26 mouse cellular contexts compared by ENCODE assay signal in the genomic region with DNA sequence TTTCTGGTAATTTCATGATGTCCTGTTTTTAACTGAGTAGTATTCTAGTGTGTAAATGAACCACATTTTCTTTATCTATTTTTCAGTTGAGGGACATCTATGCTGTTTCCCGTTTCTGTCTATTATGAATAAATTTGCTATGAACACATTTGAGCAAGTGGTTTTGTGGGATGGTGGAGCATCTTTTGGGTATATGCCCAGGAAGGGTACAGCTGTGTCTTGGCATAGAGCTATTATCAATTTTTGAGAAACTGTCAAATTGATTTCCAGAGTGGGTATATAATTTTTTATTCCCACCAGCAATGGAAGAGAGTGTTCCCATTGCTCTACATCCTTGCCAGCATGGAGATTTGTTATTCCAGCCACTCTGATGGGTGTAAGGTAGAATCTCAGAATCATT. TPM values are rescaled to one million over a fixed set of nuclear protein-coding genes. Genes with fewer than 3 reads are reported as not detected.
A peak's percentile ranks its signal among the peaks of the same experiment; 100 is the strongest.
DNase-seq lines count a peak whose midpoint lies in the region; ATAC-seq and TF ChIP-seq lines count a peak whose summit lies in the region.
"Had no signal": no experiment of that assay in that cellular context is flagged by ENCODE, and none has a peak within 500 bp of the region (broad histone marks: within the 10 kb centered on the region; RNA-seq: fewer than 3 reads in every experiment).

No protein-coding gene starts in this region.

- no peak for ATAC-seq in kidney, embryonic 16.5 days (ENCODE audit: low FRiP score, low TSS enrichment)
- ATAC-seq: CD4-positive, CD25-positive, alpha-beta regulatory T cell, adult 4 months; forebrain, embryonic 13.5 days; forebrain, embryonic 16.5 days had no signal

- no peaks in the 10 kb centered on the region for H3K36me3 ChIP-seq in kidney, embryonic 16.5 days (ENCODE audit: insufficient read depth, low read length)
- H3K36me3 ChIP-seq: forebrain, embryonic 10.5 days; heart, embryonic 10.5 days; heart, embryonic 13.5 days; hindbrain, embryonic 12.5 days; hindbrain, embryonic 15.5 days had no signal

- TF ChIP-seq CTCF in layer of hippocampus, adult 2 months (conservative IDR thresholded peaks at IDR 0.05) = no peak

- no peaks in the 10 kb centered on the region for H3K4me1 ChIP-seq in kidney, embryonic 16.5 days (ENCODE audit: insufficient read depth, low read length)
- H3K4me1 ChIP-seq: forebrain, embryonic 10.5 days; forebrain, embryonic 13.5 days; heart, embryonic 10.5 days; heart, embryonic 13.5 days; hindbrain, embryonic 12.5 days; hindbrain, embryonic 15.5 days had no signal

- no peaks in the 10 kb centered on the region for H3K27me3 ChIP-seq in kidney, embryonic 16.5 days (ENCODE audit: insufficient read depth, low read length)
- H3K27me3 ChIP-seq: forebrain, embryonic 13.5 days; heart, embryonic 13.5 days; hindbrain, embryonic 12.5 days; hindbrain, embryonic 15.5 days had no signal

- H3K9me3 ChIP-seq in kidney, embryonic 16.5 days (ENCODE audit: low read length) = no peaks in the 10 kb centered on the region
- H3K9me3 ChIP-seq: forebrain, embryonic 10.5 days; forebrain, embryonic 13.5 days; heart, embryonic 10.5 days; heart, embryonic 13.5 days; hindbrain, embryonic 12.5 days; hindbrain, embryonic 15.5 days had no signal

- no peak overlapping the region for H3K4me2 ChIP-seq in kidney, embryonic 16.5 days (replicated peaks; ENCODE audit: low read depth, low read length)
- H3K4me2 ChIP-seq: forebrain, embryonic 13.5 days; heart, embryonic 13.5 days; hindbrain, embryonic 12.5 days; hindbrain, embryonic 15.5 days had no signal

- H3K4me3 ChIP-seq in layer of hippocampus, adult 2 months = no peak overlapping the region
- H3K4me3 ChIP-seq in kidney, embryonic 16.5 days (ENCODE audit: low read length) = no peak overlapping the region
- H3K4me3 ChIP-seq: forebrain, embryonic 10.5 days; forebrain, embryonic 13.5 days; heart, adult 2 months; heart, embryonic 10.5 days; heart, embryonic 13.5 days; hindbrain, embryonic 12.5 days; hindbrain, embryonic 15.5 days had no signal

- no peak overlapping the region for H3K9ac ChIP-seq in kidney, embryonic 16.5 days (replicated peaks; ENCODE audit: low read length)
- H3K9ac ChIP-seq: forebrain, embryonic 13.5 days; heart, embryonic 13.5 days; hindbrain, embryonic 12.5 days; hindbrain, embryonic 15.5 days had no signal

- peak overlapping the region; percentile 41 for H3K27ac ChIP-seq in layer of hippocampus, adult 2 months
- no peak overlapping the region for H3K27ac ChIP-seq in kidney, embryonic 16.5 days (ENCODE audit: low read length)
- H3K27ac ChIP-seq: forebrain, embryonic 10.5 days; forebrain, embryonic 13.5 days; heart, adult 2 months; heart, embryonic 10.5 days; heart, embryonic 13.5 days; hindbrain, embryonic 12.5 days; hindbrain, embryonic 15.5 days had no signal

- peak; percentile 18 for DNase-seq in brain, adult 2 months (ENCODE audit: low read depth, low spot score)
- peak in 1 of 2 experiments; percentile 61 for DNase-seq in layer of hippocampus, adult 2 months (ENCODE audit: low spot score in 2 of 2)
- DNase-seq in layer of hippocampus, adult 9-11 months = peak; percentile 44
- no peak for DNase-seq in thymus, postnatal 14 days
- no peak for DNase-seq in liver
- DNase-seq: adrenal gland, adult 2 months; adrenal gland, postnatal 14 days; cerebellum, adult 18-20 months; cerebellum, adult 9-10 months; cerebellum, postnatal 14 days; gastrocnemius, postnatal 10 days; gastrocnemius, postnatal 36 days; heart, adult 2 months; heart, postnatal 14 days had no signal

- 83% methylated on average over 1 of the region's 1 CpGs for WGBS in kidney, embryonic 16.5 days

RNA-seq across cellular contexts. Expression of a gene that starts 11.5 kb away (rescaled TPM):
- total RNA-seq in layer of hippocampus, adult 2 months (2021) = not detected
- polyA plus RNA-seq in kidney, embryonic 16.5 days (2015; fragmentation: Nextera tagmentation; extraction: Ambion mirVana) = 0.12 and 0.47 TPM in 2 replicates
- total RNA-seq: adrenal gland, adult 2 months; gastrocnemius, adult 18-20 months; gastrocnemius, postnatal 36 days; heart, adult 2 months; hematopoietic stem cell, adult 5-6 weeks had no signal
- polyA plus RNA-seq: adrenal gland, adult 2 months; embryonic facial prominence, embryonic 11.5 days; forebrain, embryonic 10.5 days; forebrain, embryonic 13.5 days; forebrain, embryonic 16.5 days; heart, adult 2 months; hindbrain, embryonic 12.5 days had no signal

Comparison
In these comparisons a context has a peak if more than half of its experiments do, and no peak if none do; other contexts are left out.
1. DNase-seq: peak in brain, adult 2 months (single experiment) and layer of hippocampus, adult 9-11 months (single experiment); none in thymus, postnatal 14 days (single experiment) and liver (single experiment).